Mouse (Mus musculus) 3T3-L1 (cell line): Measurements from ENCODE around the gene Ofcc1.

Source experiments
- DNase-seq: peaks from one replicate; pipeline ENCODE4 v3.0.0-alpha.2; 2015; ENCODE audit warnings: low read depth, low spot score

The Ofcc1 gene

GRCm38 (mm10) chr13:40361288-40361687 is at the start of gene Ofcc1:
Ofcc1 (minus strand) TSS chr13:40361450.
- peak; percentile 2 for DNase-seq

DNA sequence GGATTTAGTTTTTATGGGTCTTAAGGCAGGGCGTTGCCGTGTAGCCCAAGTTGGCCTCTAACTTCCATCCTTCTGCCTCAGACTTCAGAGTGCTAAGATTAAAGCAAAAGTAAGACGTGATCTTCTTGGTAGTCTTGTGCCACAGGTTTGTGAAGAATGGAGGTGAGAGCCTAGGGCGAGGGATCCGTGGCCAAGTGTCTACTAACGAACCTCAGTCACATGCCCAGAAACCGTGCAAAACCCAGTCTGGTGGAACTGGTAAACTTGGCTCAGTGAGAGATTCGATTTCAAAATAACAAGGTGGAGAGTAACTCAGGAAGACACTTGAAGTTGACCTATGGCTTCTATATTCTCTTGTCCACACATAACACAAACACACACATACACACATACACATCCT is 28.9 kb upstream of the Ofcc1 start:
- no peak for DNase-seq

GRCm38 (mm10) chr13:40387446-40387845 is 26.2 kb upstream of the Ofcc1 start:
- no peak for DNase-seq

DNA sequence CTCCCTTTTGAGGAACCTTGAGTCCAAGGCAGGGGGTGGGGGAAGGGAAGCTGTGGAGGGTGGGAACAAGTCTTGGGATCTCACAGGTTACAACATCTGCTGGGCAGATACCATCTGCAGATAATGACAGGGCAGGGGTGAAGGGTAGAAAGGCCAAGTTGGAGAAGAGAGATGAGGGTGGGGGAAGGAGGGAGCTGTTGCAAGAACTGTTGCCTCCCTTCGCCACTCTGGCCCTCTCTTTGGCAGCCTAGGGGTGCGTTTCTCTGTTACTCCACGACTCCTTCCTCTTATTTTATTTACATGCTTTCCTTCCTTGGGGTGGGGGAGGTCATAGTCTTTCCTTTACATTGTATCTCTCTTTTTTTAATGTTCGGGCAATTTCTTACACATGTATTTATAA is 23.7 kb upstream of the Ofcc1 start:
- DNase-seq = no peak

DNA sequence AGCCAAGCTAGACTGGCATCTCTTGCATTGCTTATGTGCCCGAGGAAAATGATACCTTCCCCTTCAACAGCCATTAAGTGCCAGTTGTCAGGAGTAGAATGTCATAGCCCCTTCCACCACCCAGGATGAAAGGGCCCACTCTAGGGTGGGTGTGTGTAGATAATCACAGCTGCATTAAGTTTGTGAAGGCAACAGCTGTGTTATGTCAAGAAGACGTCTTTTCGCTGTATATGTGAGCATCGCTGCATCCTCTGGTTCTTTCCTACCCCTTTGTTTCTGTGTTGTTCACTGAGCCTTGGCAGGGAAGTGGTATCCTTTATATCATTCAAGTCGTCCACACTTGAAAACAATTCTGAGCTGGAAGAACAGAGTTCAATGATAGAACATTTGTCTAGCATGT is 15.5 kb upstream of the Ofcc1 start:
- DNase-seq = no peak

GRCm38 (mm10) chr13:40366762-40367161 is 5.5 kb upstream of the Ofcc1 start:
- no peak for DNase-seq

GRCm38 (mm10) chr13:40364855-40365254 is 3.6 kb upstream of the Ofcc1 start:
- DNase-seq = no peak

DNA sequence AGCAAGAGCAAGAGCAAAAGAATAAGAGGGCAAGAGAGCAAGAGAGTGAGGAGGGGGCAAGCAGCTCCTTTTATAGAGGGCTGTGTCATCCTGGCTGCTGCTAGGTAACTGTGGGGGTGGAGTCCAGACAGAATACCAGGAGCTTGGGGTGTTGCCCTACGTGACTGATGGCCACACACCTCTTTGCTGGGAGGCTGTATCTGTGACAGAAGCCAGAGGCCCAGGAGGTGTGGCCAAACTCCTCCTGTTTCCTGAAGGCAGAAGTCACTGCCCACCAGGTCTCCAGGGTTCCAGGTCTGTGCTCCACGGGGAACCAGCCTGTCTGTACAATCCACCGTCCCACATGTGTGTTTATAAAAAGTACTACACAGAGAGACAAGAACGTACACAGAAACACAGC is 558 bp downstream of the Ofcc1 start:
- no peak for DNase-seq

GRCm38 (mm10) chr13:40347045-40347444 is 14.2 kb downstream of the Ofcc1 start:
- no peak for DNase-seq

DNA sequence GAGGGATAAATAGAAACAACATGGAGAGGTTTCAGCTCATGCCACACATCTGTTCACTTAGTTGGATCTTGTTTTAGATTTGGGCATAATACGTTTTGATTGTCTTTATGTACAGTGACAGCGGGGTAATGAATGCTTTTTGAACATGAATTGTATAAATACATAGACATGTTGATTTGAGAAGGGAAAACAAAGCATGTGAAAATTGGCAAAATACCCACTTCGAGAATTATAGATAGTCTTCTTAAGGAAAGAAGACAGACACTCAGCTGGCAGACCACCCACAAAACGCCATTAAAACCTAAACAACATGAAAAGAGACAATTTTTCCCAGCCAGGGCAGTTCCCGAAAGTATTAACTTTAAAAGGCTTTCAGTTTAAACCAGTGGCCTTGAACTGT is 37.9 kb downstream of the Ofcc1 start:
- DNase-seq = no peak

GRCm38 (mm10) chr13:40320814-40321525 is 40.3 kb downstream of the Ofcc1 start:
- peak; percentile 12 for DNase-seq

GRCm38 (mm10) chr13:40317731-40318130 is 43.5 kb downstream of the Ofcc1 start:
- DNase-seq = no peak

DNA sequence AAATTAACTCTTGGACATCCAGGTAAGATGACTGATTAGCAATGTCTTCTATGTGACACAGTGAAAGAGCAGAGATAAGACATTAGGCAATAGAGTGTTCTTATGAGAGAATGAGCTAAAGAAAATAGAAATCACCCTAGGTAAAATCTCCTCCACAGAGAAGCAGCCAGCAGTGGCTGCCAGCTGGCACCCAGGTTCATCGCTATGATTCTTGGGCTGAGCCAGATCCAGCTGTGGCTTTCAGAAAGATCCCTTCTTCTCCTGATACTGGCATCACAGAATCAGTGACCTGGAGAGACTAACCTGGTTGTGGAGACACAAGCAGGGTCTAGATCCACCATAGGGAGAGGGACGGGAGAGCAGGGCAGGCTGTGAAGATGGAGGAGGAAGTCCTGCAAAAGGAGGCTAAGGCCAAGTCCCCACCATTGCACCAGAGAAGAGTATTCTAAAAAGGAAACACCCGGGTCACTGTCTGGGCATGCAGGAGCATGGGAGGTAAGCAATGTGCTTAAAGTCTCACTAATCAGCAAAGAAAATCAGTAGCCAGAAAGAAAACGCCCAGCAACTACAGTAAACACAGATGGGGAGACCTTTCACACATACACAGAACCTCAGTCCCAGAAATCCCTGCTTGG is 46.0 kb downstream of the Ofcc1 start:
- no peak for DNase-seq

DNA sequence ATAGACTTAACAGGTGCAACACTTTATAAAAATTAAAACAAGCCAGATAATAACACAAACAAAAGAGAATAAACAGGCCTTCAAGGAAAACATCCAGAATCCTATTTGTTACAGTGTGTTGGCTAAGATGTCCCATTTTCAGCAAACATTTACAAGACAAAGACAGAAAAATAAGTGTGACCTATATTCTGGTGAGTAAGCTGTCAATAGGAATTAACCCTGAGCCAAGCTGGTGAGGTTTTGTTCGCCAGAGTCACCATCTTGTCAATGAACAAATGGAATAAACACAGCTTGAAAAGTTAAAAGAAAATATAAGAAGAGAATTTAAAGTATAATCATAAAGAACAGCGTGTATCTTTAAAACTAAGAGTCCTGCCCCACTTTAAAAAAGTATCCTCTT is 68.4 kb downstream of the Ofcc1 start:
- DNase-seq = no peak

DNA sequence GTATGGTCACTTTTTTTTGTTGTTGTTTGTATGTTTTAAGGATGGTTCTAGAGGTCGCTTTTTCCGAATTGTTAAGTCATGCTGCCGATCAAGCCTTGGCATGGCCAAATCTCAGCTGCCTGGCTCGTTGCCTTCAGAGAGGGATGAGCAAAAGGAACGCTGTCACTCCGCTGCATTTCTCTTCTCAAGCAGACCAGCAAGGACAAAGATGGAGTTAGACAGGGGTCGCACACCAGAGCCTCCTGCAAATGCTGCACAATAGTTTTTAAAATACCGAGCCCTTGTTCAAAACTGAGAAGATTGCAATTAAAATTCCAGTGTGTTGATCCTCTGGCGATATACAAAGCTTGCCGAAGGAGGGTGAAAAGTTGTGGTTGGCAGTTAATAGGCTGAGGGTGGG is 70.4 kb downstream of the Ofcc1 start:
- no peak for DNase-seq

DNA sequence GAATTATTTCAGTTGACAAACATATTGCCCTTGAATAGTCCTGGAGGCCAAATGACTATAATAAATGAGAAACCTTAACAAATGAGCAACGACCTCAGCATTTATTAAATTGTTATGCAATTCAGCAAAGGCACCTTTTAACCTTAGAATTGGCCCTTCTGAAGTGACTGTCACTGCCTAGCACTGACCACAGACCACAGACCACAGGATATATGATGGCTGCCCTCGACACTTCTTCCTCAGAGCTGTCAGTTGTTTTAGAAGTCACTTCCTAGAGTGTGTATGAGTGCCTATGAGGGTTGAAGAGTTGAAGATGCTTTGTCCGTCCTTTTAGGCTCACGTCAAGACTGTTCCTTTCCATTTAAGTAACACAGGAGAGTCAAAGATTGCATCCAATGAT is 72.6 kb downstream of the Ofcc1 start:
- DNase-seq = no peak

- DNase-seq = no peak
These were observed 73.8 kb downstream of the Ofcc1 start for GRCm38 (mm10) chr13:40287266-40288002.

DNA sequence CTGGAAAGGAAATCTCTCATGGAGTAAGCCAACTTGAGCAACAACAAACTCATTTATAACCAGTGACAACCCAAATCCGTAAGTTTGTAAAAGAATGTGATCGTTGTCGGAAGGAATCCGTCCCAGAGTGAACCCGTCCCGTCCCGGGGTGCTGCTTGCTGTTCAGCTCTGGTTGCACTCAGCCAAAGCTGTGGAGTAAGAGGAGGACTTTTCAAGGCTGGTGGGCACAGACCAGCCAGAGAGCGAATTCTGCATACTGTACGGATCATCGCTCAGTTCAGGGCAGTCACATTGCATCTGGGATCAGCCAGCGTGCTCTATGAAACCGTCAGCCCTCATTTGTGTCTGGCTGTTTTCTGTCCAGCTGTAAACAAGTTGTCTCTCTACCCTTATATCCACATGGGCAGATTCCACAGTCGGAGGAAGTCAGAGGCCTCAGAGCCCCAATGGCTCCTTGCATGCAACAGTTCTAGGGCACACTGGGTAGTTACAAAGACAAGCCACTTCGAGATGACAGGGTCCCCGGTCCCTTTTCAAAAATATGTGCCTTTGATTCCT is 75.9 kb downstream of the Ofcc1 start:
- DNase-seq = no peak

DNA sequence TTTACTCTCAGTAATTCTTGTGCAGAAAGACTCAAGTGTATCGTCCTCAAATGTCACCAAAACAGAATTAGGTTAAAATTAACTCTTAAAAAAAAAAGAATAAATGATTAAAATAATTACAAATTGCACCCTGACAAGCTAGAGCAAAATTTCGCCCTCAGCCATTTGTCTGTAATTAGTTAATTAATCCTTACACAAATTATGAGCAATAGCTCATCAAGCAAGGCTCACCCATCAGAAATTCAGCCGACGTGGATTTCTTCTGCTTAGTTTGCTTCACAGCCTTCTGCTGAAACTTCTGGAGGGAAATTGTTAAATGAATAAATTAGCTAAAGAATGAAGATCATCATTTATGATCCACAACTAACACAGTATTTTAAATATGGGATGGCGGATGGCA is 80.6 kb downstream of the Ofcc1 start:
- no peak for DNase-seq

- no peak for DNase-seq
These were observed 93.7 kb downstream of the Ofcc1 start for GRCm38 (mm10) chr13:40267546-40267945.

DNA sequence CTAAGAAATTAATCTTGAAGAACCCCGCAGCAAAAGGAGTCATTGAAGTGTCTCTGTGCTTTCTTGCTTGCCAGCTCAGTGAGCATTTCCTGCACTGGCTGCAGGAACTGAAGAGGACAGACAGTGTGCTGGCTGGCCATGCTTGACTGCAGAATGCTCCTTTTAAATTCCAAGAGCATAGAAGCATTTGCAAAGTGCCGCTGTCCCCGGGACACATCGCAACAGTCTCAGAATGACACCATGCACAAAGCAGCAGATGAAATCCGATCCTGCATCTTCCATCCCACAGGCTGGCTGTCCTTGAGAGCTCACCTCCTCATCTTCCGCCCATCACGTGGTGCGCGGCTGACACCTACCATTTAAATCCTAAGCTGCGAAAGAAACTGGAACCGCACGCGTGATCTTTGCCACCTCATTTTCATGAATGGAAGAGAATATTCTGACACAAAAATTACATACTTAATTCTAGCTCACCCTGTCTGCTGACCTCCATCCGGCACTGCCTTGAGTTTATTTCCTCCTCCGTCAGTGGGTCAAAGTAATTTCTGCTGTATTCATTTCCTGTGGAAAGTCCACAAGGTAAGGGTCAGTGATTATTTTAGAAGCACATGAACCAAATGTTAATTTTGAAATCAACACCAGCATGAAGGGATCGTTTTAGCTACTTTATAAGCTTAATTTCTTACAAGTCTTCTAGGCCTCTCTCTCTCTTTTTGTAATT is 98.0 kb downstream of the Ofcc1 start:
- no peak for DNase-seq

GRCm38 (mm10) chr13:40258757-40259156 is 102.5 kb downstream of the Ofcc1 start:
- DNase-seq = no peak
